Mouse (Mus musculus) kidney, embryonic 15.5 days (tissue): ENCODE results near the gene Rrp12. TPM values are rescaled to one million over a fixed set of nuclear protein-coding genes. Genes with fewer than 3 reads are reported as not detected.
A peak's percentile ranks its signal among the peaks of the same experiment; 100 is the strongest.

Experiments used
- ATAC-seq: fragments of 200-750 bp; cut with Nextera tagmentation; replicated peaks from 2 replicates; pipeline ENCODE4 v1.8.0; 2017; ENCODE audit warnings: moderate TSS enrichment; ENCODE audit not compliant: low FRiP score
- H3K27ac ChIP-seq: fragments of 300-500 bp; sonication (generic); 2 replicates; pipeline ENCODE4 v1.5.1; 2015; ENCODE audit warnings: mild to moderate bottlenecking, inconsistent platforms
- H3K27me3 ChIP-seq: fragments of 300-500 bp; sonication (generic); 2 replicates; pipeline ENCODE4 v1.6.1; 2015; ENCODE audit warnings: inconsistent platforms
- H3K36me3 ChIP-seq: fragments of 300-500 bp; sonication (generic); 2 replicates; pipeline ENCODE4 v1.6.1; 2015; ENCODE audit warnings: inconsistent platforms
- H3K4me1 ChIP-seq: fragments of 300-500 bp; sonication (generic); 2 replicates; pipeline ENCODE4 v1.6.1; 2015; ENCODE audit warnings: inconsistent platforms
- H3K4me2 ChIP-seq: fragments of 300-500 bp; sonication (generic); 2 replicates; pipeline ENCODE4 v1.6.1; 2015; ENCODE audit warnings: moderate library complexity, mild to moderate bottlenecking, inconsistent platforms
- H3K4me3 ChIP-seq: fragments of 300-500 bp; sonication (generic); replicated peaks from 2 replicates; pipeline ENCODE4 v1.5.1; 2015; ENCODE audit warnings: mild to moderate bottlenecking, inconsistent platforms
- H3K9ac ChIP-seq: fragments of 300-500 bp; sonication (generic); 2 replicates; pipeline ENCODE4 v1.6.1; 2015; ENCODE audit warnings: mild to moderate bottlenecking, inconsistent platforms
- H3K9me3 ChIP-seq: fragments of 300-500 bp; sonication (generic); replicated peaks from 2 replicates; pipeline ENCODE4 v1.6.1; 2016; ENCODE audit warnings: inconsistent platforms
- WGBS: fragments of 180-500 bp; shearing (Covaris S2); methylation state at CpG from one replicate; pipeline ENCODE4 v1.1.7; 2015; ENCODE audit warnings: mixed read lengths; 5-methylcytosine and 5-hydroxymethylcytosine counted together
- polyA plus RNA-seq: library from polyadenylated mRNA; unstranded; fragments of >200 nt; fragmentation: Nextera tagmentation; extraction: Ambion mirVana; gene quantifications from 2 replicates; pipeline ENCODE4 v1.2.1, GENCODE M21; 2015

Gene Rrp12
- polyA plus RNA-seq, 1 experiment from 2014 or later, result 18.8 TPM

- no peak overlapping the region for H3K9ac ChIP-seq
- H3K4me1 ChIP-seq, result peaks cover 15% of the 10 kb centered on the region
- no peak overlapping the region for H3K27ac ChIP-seq
- peaks cover 14% of the 10 kb centered on the region for H3K27me3 ChIP-seq
- no peak for ATAC-seq
- no peak overlapping the region for H3K4me3 ChIP-seq
- H3K9me3 ChIP-seq, result no peaks in the 10 kb centered on the region
- no peak overlapping the region for H3K4me2 ChIP-seq
- H3K36me3 ChIP-seq, result no peaks in the 10 kb centered on the region
- 76% methylated on average over 4 of the region's 4 CpGs for WGBS
These were observed 53.3 kb downstream of the Rrp12 start for GRCm38 (mm10) chr19:41842706-41843105.

- Histone ChIP-seq H3K4me2 (no peak overlapping the region), H3K4me3 (no peak overlapping the region), H3K27me3 (peaks cover 14% of the 10 kb centered on the region), H3K27ac (no peak overlapping the region), H3K4me1 (peaks cover 15% of the 10 kb centered on the region), H3K9me3 (no peaks in the 10 kb centered on the region), H3K36me3 (no peaks in the 10 kb centered on the region), H3K9ac (no peak overlapping the region)
- no peak for ATAC-seq
- 80% methylated on average over 4 of the region's 4 CpGs for WGBS
These were observed 53.8 kb downstream of the Rrp12 start for GRCm38 (mm10) chr19:41842196-41842595.

- H3K9ac ChIP-seq, result no peak overlapping the region
- peaks cover 18% of the 10 kb centered on the region for H3K27me3 ChIP-seq
- no peak overlapping the region for H3K27ac ChIP-seq
- no peak overlapping the region for H3K4me3 ChIP-seq
- no peaks in the 10 kb centered on the region for H3K9me3 ChIP-seq
- peaks cover 5% of the 10 kb centered on the region for H3K4me1 ChIP-seq
- ATAC-seq, result no peak
- 76% methylated on average over 7 of the region's 7 CpGs for WGBS
- no peak overlapping the region for H3K4me2 ChIP-seq
- no peaks in the 10 kb centered on the region for H3K36me3 ChIP-seq
These were observed 54.7 kb downstream of the Rrp12 start for GRCm38 (mm10) chr19:41841105-41841750.

- Histone ChIP-seq H3K4me2 (no peak overlapping the region), H3K4me3 (no peak overlapping the region), H3K27ac (no peak overlapping the region), H3K9ac (no peak overlapping the region), H3K4me1 (peaks cover 6% of the 10 kb centered on the region), H3K9me3 (no peaks in the 10 kb centered on the region), H3K36me3 (no peaks in the 10 kb centered on the region), H3K27me3 (peaks cover 12% of the 10 kb centered on the region)
- WGBS, result 92% methylated on average over 3 of the region's 3 CpGs
- ATAC-seq, result no peak
These were observed 56.3 kb downstream of the Rrp12 start for GRCm38 (mm10) chr19:41839685-41840084.

- H3K9ac ChIP-seq, result no peak overlapping the region
- peaks cover 6% of the 10 kb centered on the region for H3K4me1 ChIP-seq
- peaks cover 13% of the 10 kb centered on the region for H3K27me3 ChIP-seq
- no peak for ATAC-seq
- H3K4me2 ChIP-seq, result no peak overlapping the region
- H3K27ac ChIP-seq, result no peak overlapping the region
- 28% methylated on average over 6 of the region's 6 CpGs for WGBS
- no peak overlapping the region for H3K4me3 ChIP-seq
- no peaks in the 10 kb centered on the region for H3K36me3 ChIP-seq
- H3K9me3 ChIP-seq, result no peaks in the 10 kb centered on the region
These were observed 57.2 kb downstream of the Rrp12 start for GRCm38 (mm10) chr19:41838808-41839207.

- Histone ChIP-seq H3K4me2 (no peak overlapping the region), H3K9ac (no peak overlapping the region), H3K4me3 (no peak overlapping the region), H3K36me3 (no peaks in the 10 kb centered on the region), H3K4me1 (peaks cover 6% of the 10 kb centered on the region), H3K27me3 (peaks cover 21% of the 10 kb centered on the region), H3K9me3 (no peaks in the 10 kb centered on the region), H3K27ac (no peak overlapping the region)
- ATAC-seq, result no peak
- WGBS, result 70% methylated on average over 4 of the region's 4 CpGs
These were observed 58.1 kb downstream of the Rrp12 start for GRCm38 (mm10) chr19:41837917-41838261.

- Histone ChIP-seq H3K4me1 (peaks cover 6% of the 10 kb centered on the region), H3K36me3 (no peaks in the 10 kb centered on the region), H3K27me3 (peaks cover 27% of the 10 kb centered on the region), H3K9me3 (no peaks in the 10 kb centered on the region), H3K27ac (no peak overlapping the region), H3K9ac (no peak overlapping the region), H3K4me2 (no peak overlapping the region), H3K4me3 (no peak overlapping the region)
- 68% methylated on average over 9 of the region's 9 CpGs for WGBS
- ATAC-seq, result no peak
These were observed 58.6 kb downstream of the Rrp12 start for GRCm38 (mm10) chr19:41837194-41837916.

GRCm38 (mm10) chr19:41836719-41837118 is 59.3 kb downstream of the Rrp12 start:
- no peak overlapping the region for H3K9ac ChIP-seq
- no peak overlapping the region for H3K4me2 ChIP-seq
- H3K36me3 ChIP-seq, result no peaks in the 10 kb centered on the region
- H3K4me3 ChIP-seq, result no peak overlapping the region
- no peak overlapping the region for H3K27ac ChIP-seq
- ATAC-seq, result no peak
- no peaks in the 10 kb centered on the region for H3K9me3 ChIP-seq
- H3K27me3 ChIP-seq, result peaks cover 33% of the 10 kb centered on the region
- WGBS, result 59% methylated on average over 3 of the region's 3 CpGs
- peaks cover 12% of the 10 kb centered on the region for H3K4me1 ChIP-seq

- Histone ChIP-seq H3K27me3 (peaks cover 39% of the 10 kb centered on the region), H3K4me2 (peak overlapping the region; percentile 46), H3K4me3 (no peak overlapping the region), H3K9me3 (no peaks in the 10 kb centered on the region), H3K9ac (no peak overlapping the region), H3K4me1 (peaks cover 21% of the 10 kb centered on the region), H3K27ac (no peak overlapping the region), H3K36me3 (no peaks in the 10 kb centered on the region)
- WGBS, result 3% methylated on average over 6 of the region's 6 CpGs
- peak; percentile 71; the same call in 1 of the 2 replicates for ATAC-seq
These were observed 60.2 kb downstream of the Rrp12 start for GRCm38 (mm10) chr19:41835816-41836215.

- Histone ChIP-seq H3K36me3 (no peaks in the 10 kb centered on the region), H3K9ac (no peak overlapping the region), H3K4me3 (no peak overlapping the region), H3K4me1 (peaks cover 25% of the 10 kb centered on the region), H3K4me2 (peak overlapping the region; percentile 46), H3K27ac (no peak overlapping the region), H3K9me3 (no peaks in the 10 kb centered on the region), H3K27me3 (peaks cover 40% of the 10 kb centered on the region)
- WGBS, result 56% methylated on average over 6 of the region's 6 CpGs
- no peak for ATAC-seq
These were observed 60.6 kb downstream of the Rrp12 start for GRCm38 (mm10) chr19:41835407-41835806.

- peaks cover 35% of the 10 kb centered on the region for H3K27me3 ChIP-seq
- H3K4me2 ChIP-seq, result 0 out of 2 replicates have a peak overlapping the region, but pooled peaks have one; percentile 99
- 79% methylated on average over 13 of the region's 13 CpGs for WGBS
- peaks cover 31% of the 10 kb centered on the region for H3K4me1 ChIP-seq
- no peak overlapping the region for H3K4me3 ChIP-seq
- no peaks in the 10 kb centered on the region for H3K36me3 ChIP-seq
- H3K9me3 ChIP-seq, result no peaks in the 10 kb centered on the region
- ATAC-seq, result no peak
- H3K9ac ChIP-seq, result no peak overlapping the region
- H3K27ac ChIP-seq, result no peak overlapping the region
These were observed 63.3 kb downstream of the Rrp12 start for GRCm38 (mm10) chr19:41832501-41833201.

GRCm38 (mm10) chr19:41831718-41832391 is 64.1 kb downstream of the Rrp12 start:
- no peak overlapping the region for H3K27ac ChIP-seq
- H3K27me3 ChIP-seq, result peaks cover 35% of the 10 kb centered on the region
- ATAC-seq, result no peak
- peak overlapping the region; percentile 99 for H3K4me2 ChIP-seq
- no peak overlapping the region for H3K9ac ChIP-seq
- 7% methylated on average over 14 of the region's 14 CpGs for WGBS
- peaks cover 31% of the 10 kb centered on the region for H3K4me1 ChIP-seq
- H3K36me3 ChIP-seq, result no peaks in the 10 kb centered on the region
- no peaks in the 10 kb centered on the region for H3K9me3 ChIP-seq
- peak overlapping the region; percentile 75 for H3K4me3 ChIP-seq
